Mouse (Mus musculus) CH12.LX (cell line): ENCODE results near the gene Top3a.

Experiments
- CTCF ChIP-seq, 2 experiments: IDR thresholded peaks in 1 of 2; conservative IDR thresholded peaks in 1 of 2; 2 replicates each; pipeline ENCODE4 v1.5.1; 2011 to 2012; ENCODE audit warnings: low read depth in 2 of 2, low read length in 2 of 2, improper control_type of control experiment in 1 of 2, inconsistent platforms in 1 of 2, mild to moderate bottlenecking in 1 of 2, moderate library complexity in 1 of 2
- EP300 ChIP-seq: IDR thresholded peaks from 2 replicates; pipeline ENCODE4 v1.6.1; 2011; ENCODE audit warnings: low read length, improper control_type of control experiment
- KAT2A ChIP-seq: IDR thresholded peaks from 2 replicates; pipeline ENCODE4 v1.6.1; 2012; ENCODE audit warnings: low read length, improper control_type of control experiment, inconsistent platforms; ENCODE audit not compliant: insufficient replicate concordance
- MAZ ChIP-seq: IDR thresholded peaks from 2 replicates; pipeline ENCODE4 v1.6.1; 2012; ENCODE audit warnings: low read depth, mild to moderate bottlenecking, inconsistent platforms, low read length, improper control_type of control experiment, moderate library complexity
- NRF1 ChIP-seq: IDR thresholded peaks from 2 replicates; pipeline ENCODE4 v1.6.1; 2014; ENCODE audit warnings: low read depth, mild to moderate bottlenecking, inconsistent platforms, low read length, improper control_type of control experiment, moderate library complexity
- POLR2A ChIP-seq: IDR thresholded peaks from 2 replicates; pipeline ENCODE4 v1.6.1; 2011; ENCODE audit warnings: low read depth, mild to moderate bottlenecking, improper control_type of control experiment, low read length
- POLR2AphosphoS2 ChIP-seq: IDR thresholded peaks from 2 replicates; pipeline ENCODE4 v1.6.1; 2011; ENCODE audit warnings: low read depth, low read length, improper control_type of control experiment
- TCF12 ChIP-seq: IDR thresholded peaks from 2 replicates; pipeline ENCODE4 v1.6.1; 2014; ENCODE audit warnings: low read depth, mild to moderate bottlenecking, inconsistent platforms, low read length, improper control_type of control experiment
- USF1 ChIP-seq: IDR thresholded peaks from 2 replicates; pipeline ENCODE4 v1.6.1; 2014; ENCODE audit warnings: low read depth, mild to moderate bottlenecking, inconsistent platforms, low read length, improper control_type of control experiment
- USF2 ChIP-seq: conservative IDR thresholded peaks from 2 replicates; pipeline ENCODE4 v1.6.1; 2011; ENCODE audit warnings: low read depth, low read length, improper control_type of control experiment
- ZC3H11A ChIP-seq: IDR thresholded peaks from 2 replicates; pipeline ENCODE4 v1.6.1; 2012; ENCODE audit warnings: low read depth, mild to moderate bottlenecking, inconsistent platforms, low read length, improper control_type of control experiment
- ZKSCAN1 ChIP-seq: IDR thresholded peaks from 2 replicates; pipeline ENCODE4 v1.6.1; 2012; ENCODE audit warnings: low read depth, inconsistent platforms, low read length, improper control_type of control experiment, borderline replicate concordance

GRCm38 (mm10) chr11:60776107-60776828 is 897 bp downstream of the Top3a start:
- no peak for TF ChIP-seq USF1
- TF ChIP-seq CTCF (conservative IDR thresholded peaks at IDR 0.05 in 1 of 2, IDR thresholded peaks at IDR 0.05 in 1 of 2; ENCODE audit: low read depth in 2 of 2, low read length in 2 of 2): peak in 1 of 2 experiments; percentile 13; a peak in 2 of 4 replicates
- TF ChIP-seq KAT2A: no peak
- TF ChIP-seq POLR2A: no peak
- TF ChIP-seq ZC3H11A: no peak
- no peak for TF ChIP-seq USF2
- no peak; the same call in 1 of the 2 replicates for TF ChIP-seq POLR2AphosphoS2
- TF ChIP-seq MAZ: peak; percentile 9; the same call in 1 of the 2 replicates
- TF ChIP-seq TCF12: no peak; the same call in 1 of the 2 replicates
- TF ChIP-seq ZKSCAN1: no peak
- peak; percentile 61; the same call in 1 of the 2 replicates for TF ChIP-seq EP300
- no peak for TF ChIP-seq NRF1
